Mouse (Mus musculus): ENCODE results near the gene Rxylt1. TPM values are rescaled to one million over a fixed set of nuclear protein-coding genes. Genes with fewer than 3 reads are reported as not detected.

The Rxylt1 gene
- 10 to 100 TPM; 42.7 to 44.6 TPM for total RNA-seq (2021)

DNA sequence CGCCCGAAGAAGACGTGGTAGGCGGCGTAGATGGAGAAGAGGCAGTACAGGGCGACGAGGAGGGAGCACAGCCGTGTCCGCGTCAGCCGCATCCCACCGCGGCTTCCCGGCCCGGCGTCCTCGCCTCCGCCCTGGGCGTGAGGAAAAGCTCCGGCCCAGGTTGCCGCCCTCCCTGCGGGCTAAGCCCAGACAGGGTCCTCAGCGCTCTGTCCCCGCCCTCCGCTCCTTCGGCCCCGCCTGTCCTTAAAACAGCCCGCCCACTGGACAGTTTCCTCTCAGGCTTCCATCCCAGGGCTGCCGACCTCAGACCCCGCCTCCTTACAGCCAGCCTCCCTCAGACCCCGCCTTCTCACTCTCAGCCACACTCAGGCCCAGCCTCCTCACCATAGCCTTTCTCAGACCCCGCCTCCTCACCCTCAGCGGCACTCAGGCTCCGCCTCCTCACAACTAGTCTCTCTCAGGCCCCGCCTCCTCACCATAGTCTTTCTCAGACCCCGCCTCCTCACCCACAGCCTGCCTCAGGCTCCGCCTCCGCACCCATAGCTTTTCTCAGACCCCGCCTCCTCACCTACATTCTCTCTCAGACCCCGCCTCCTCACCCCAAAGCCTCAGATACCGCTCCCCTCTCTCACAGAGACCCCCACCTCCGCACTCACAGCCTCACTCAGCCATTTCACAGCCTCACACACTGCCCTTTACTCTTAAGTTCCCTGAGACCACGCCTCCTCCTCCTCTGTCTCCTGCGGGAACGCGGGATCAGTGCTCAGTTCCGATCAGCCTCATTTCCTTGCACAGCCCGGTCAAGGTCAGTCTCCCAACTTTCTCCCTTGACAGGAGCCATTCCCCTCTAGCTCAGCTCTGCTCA lies at the start of gene Rxylt1:
Gene Rxylt1 (minus strand): TSS at position 392 of the 865 bp plus-strand sequence.
- peak; percentile 69 to 70 for DNase-seq (ENCODE audit: extremely low spot score in 1 of 2, low spot score in 1 of 2)

GRCm38 (mm10) chr10:122121290-122121970 lies 24.3 kb upstream of the Rxylt1 start:
- DNase-seq (ENCODE audit: extremely low spot score in 1 of 2, low spot score in 1 of 2): no peak

DNA sequence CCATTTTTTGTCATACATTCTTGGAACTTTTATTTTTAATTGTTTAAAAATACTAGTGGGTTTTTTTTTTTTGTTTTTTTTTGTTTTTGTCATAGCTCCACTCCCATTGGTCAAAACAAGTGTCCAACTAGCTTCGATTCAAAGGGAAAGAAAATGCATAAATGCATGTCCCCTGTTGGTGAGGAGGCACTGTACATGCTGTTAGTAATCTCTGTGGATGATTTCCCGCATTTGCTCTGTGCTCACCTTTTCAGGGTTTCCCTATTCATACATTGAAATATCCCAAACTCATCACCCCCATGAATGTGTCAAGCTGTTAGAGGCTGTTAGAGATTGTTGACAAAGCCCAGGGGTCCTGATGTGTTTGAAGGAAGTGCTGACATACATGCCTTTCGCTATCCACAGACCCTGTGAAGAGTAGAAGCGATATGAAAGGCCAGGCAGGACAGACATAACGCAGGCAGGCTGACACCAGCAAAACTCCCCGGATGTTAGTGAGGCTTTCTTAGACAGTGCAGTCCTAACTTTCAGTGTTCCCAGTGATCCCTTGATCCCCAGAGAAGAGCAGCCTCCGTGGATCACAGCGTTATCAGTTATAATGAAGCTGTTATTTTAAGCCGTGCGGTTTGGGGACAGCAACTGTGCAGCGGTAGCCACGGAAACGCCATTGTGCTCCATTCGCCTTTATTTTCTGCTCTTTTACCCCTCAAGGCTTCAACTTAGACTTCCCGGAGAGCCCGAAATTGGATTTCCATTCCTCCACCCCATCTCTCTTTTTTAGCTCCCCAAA lies 23.5 kb upstream of the Rxylt1 start:
- no peak for DNase-seq (ENCODE audit: extremely low spot score in 1 of 2, low spot score in 1 of 2)

DNA sequence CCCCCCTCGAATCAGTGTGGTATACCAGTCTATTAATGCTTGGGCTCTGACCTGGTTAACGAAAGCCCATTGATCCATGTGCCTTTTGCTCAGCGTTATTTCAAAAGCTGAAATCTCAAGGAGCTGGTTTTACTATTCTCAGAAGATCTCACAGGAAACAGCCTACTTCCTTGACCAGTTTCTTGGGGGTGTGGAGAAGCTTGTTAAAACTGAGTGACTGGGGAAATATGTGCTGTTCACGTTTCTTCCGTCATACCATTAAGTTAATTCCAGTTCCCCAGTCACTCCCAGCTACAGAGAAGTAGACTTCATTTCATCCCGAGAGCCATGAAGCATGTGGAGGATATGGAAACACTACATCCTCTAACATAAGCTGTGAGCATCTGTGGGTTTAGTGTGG lies 22.3 kb upstream of the Rxylt1 start:
- no peak for DNase-seq (ENCODE audit: extremely low spot score in 1 of 2, low spot score in 1 of 2)

GRCm38 (mm10) chr10:122116636-122117035 lies 19.5 kb upstream of the Rxylt1 start:
- DNase-seq (ENCODE audit: extremely low spot score in 1 of 2, low spot score in 1 of 2): no peak

- DNase-seq (ENCODE audit: extremely low spot score in 1 of 2, low spot score in 1 of 2): no peak
Observed at GRCm38 (mm10) chr10:122106633-122107028, 9.5 kb upstream of the Rxylt1 start.

DNA sequence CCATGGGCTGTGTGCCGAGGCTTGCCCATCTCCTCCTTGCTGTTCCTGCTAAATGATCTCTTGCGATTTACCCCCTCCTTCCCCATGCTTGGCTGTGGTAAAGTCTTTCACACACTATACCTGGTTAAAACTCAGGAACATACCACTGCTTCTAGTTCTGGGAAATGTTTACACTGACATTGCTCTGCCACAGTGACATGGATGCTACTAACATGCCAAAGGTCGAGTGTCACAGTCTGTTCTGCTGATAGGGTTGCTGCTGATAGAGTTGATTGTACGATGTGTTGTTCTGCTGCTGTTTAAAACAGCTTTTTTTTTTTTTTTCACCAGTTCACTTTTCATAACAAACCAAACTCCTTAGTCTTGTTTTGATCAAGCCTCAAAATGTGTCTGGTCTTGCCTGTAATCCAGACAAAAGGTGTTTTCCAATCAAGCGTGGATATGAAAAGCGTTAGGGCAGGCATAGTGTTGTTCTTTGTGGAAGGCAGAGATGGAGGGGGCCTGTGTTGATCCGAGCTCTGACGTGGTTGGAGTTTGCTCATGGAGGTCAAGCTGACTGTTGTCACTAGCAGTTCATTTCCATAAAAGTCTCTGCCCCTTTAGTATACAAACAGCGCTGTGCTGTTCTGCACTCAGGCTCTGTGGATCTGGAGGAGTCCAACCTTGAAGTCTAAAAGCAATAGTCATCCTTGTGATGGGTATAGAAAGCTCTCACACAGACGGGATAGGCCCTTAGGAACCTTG lies 8.9 kb upstream of the Rxylt1 start:
- DNase-seq (ENCODE audit: extremely low spot score in 1 of 2, low spot score in 1 of 2): no peak

- DNase-seq (ENCODE audit: extremely low spot score in 1 of 2, low spot score in 1 of 2): peak; percentile 35 to 77
Observed at GRCm38 (mm10) chr10:122105407-122105806, 8.2 kb upstream of the Rxylt1 start.

DNA sequence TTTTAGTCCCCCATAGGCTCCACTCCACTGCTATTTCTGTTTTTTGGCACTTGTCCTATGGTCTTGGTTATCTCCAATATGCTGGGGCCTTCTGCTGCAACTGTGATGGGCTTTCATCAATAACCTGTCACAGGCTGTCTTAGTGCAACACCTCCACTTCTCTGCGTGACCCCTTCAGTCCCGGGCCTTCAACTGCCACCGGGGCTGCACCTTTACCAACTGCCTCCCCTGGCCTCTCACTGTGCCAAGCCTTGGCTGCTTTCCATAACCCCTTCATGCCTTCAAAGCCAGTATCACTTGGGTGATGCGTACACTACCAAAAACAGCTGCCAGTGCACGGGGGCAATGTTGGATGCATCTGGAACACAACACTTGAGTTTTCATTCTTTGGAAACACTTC lies 5.5 kb upstream of the Rxylt1 start:
- no peak for DNase-seq (ENCODE audit: extremely low spot score in 1 of 2, low spot score in 1 of 2)

GRCm38 (mm10) chr10:122096462-122096979 lies 650 bp downstream of the Rxylt1 start:
- DNase-seq (ENCODE audit: extremely low spot score in 1 of 2, low spot score in 1 of 2): peak; percentile 17 to 35

- no peak for DNase-seq (ENCODE audit: extremely low spot score in 1 of 2, low spot score in 1 of 2)
Observed at GRCm38 (mm10) chr10:122090472-122090871, 6.7 kb downstream of the Rxylt1 start.

DNA sequence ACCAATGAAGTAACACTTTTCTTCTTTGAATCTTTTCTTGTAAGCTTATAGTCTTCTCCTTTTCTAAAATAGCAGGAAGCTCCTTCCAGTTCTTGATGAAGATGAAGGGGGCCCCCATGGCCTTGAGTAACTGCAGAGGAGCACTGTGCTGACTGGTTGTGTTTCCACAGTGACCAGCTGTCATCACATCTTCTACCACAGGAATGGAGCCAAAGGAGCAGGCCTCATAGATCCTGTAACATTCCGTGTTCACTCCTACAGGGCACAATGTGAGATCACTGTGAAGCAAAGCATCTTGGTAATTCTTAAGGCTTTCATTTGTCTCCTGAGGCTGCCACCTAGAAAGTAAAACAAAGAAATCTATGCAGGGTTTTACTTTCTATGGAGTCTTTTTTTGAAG lies 15.8 kb downstream of the Rxylt1 start:
- no peak for DNase-seq (ENCODE audit: extremely low spot score in 1 of 2, low spot score in 1 of 2)

DNA sequence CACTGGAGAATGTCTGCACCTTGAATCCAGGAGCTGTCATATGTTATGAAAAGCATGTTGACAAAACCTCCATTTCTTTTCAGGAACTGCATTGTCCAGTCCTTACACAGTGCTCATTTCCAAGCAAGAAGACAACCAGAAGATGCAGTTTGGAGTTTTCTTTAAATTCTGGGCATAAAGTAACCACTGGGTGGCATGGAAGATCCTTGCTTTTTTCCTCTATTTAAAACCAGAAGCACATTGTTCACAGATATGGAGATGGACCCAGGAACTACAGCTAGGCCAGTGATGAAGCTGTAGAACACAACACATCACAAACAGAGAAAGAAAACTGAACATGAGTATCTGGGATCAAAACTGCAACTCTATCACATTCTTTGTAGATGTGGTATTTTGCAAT lies 28.0 kb downstream of the Rxylt1 start:
- DNase-seq (ENCODE audit: extremely low spot score in 1 of 2, low spot score in 1 of 2): no peak

DNA sequence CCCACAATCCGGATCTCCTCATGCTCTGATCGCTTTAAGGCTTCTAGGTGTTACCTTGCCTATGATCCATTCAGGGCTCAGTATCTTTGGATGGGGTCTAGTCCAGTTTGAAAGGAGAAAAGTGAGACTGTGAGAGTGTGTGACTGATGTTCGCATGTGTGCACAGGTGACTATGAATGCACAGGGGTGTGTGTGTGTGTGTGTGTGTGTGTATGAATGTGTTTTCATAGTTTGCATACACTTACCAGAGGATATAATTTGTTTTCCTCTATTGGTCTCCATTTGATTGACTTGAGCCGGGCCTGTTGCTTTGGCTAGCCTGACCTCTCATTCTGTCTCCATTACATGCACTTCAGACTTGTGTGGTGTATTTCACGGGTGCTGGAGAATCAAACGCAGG lies 41.3 kb downstream of the Rxylt1 start:
- DNase-seq (ENCODE audit: extremely low spot score in 1 of 2, low spot score in 1 of 2): no peak

DNA sequence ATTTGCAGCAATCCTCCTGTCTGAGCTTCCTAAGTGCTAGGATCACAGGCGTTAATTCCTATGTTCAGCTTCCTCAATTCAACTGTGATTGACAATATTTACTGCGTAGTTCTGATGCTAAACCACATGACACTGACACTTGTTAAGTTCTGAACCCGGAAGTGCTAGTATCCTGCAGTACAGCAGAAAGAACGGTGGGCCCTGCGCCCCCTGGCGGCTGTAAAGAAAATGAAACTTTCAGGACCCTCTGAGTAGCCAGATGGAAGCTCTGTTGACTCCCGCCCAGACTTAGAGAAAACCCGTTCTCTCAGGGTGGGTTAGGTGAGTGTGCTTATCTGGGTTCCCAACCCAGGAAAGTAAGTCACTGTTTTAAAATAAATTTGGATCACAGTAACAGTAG lies 42.6 kb downstream of the Rxylt1 start:
- DNase-seq (ENCODE audit: extremely low spot score in 1 of 2, low spot score in 1 of 2): peak in 1 of 2 experiments; percentile 46

DNA sequence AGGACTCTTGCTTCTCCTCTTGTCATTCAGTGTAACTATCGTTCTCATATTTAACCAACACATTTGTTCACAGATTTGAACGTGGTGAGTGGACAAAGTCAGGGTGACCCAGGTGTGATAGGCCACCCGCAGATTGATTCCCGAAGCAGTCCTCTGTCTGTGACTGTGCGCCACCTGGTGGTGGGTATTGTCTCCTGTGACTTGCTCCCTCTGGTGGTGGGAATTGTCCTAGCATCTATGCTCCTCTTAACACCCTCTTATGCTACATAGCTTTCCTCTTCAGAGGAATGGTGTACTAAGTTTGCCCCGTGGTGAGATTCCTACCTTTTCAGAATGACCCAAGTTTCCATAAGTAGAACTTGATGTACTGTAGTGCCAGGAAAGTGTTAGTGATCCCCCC lies 45.3 kb downstream of the Rxylt1 start:
- peak; percentile 91 to 97 for DNase-seq (ENCODE audit: extremely low spot score in 1 of 2, low spot score in 1 of 2)

DNA sequence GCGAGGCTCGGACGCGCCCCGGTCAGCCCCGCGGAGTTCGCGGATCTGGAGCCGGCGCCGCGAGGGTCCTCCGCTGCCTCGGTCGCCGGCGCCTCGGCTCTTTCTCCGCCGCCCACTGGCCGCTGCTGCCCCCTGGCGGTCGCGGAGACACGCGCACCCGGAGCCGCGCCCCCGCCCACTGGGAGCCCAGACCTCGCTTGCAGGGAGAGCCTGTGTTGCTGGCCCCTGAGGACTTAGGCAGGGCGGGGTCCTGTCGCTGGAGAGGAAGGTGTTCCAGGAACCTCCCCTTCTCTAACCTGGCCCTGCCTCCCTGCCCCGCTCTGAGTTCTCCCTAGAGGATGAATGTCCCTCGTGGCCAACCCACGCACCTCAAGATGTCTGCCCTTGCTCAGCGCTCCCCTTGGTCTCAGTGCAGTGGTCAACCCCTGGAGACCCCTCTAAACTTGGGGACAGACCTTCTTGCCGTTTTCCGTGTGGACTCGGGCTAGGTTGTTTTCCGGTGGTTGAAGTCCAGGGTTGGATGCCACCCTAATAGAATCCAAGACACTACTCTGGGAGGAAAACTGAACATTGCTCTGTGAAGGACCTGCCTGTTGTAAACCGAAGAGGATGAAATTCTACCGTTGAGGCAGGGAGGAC lies 49.3 kb downstream of the Rxylt1 start:
- DNase-seq (ENCODE audit: extremely low spot score in 1 of 2, low spot score in 1 of 2): peak; percentile 94 to 95

DNA sequence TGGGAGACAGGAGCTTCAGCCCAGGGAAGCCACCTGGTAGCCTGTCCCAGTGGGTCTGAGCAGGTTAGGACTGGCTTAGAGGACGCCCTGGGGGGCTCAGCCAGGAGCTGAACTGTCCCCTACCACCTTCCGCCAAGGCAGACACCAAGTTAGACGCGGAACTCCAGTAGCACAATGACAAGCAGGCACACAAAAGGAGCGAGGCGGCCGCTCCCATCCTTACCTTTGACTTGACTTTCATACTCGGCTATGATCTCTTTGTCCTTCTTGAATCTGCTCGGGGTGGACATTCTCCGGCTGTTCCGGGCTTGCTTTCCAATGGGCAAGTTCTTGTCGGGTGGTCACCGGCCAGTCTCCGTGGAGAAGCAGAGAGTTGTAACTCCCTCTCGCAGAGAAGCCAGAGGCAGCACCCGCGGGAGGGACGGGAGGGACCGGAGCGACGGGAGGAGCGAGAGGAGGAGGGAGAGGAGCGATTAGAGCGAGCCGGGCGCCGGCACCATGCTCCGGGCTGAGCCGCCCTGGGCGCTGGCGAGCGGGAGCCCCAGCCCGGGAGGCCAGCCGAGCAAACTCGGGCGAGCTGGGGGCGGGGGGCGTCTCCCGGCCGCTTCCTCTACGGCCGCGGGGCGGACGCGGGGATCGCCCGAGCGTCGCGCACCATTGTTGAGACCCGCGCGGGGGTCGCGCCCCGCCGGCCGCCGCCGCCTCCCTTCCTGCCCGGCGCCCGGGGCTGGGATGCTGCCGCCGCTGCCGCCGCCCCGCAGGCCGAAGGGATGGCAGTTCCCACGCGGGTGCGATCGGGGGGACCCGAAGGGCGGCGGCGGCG lies 50.1 kb downstream of the Rxylt1 start, which contains the start of gene Srgap1:
Gene Srgap1 (minus strand): TSS at position 412 of the 823 bp plus-strand sequence.
- DNase-seq (ENCODE audit: extremely low spot score in 1 of 2, low spot score in 1 of 2): peak; percentile 33 to 51

- DNase-seq (ENCODE audit: extremely low spot score in 1 of 2, low spot score in 1 of 2): no peak
Observed at GRCm38 (mm10) chr10:122046511-122046903, 50.7 kb downstream of the Rxylt1 start.
